Mouse (Mus musculus) bone marrow, adult 2 months (tissue): Measurements from ENCODE around the gene Cst8.

Source experiments
- CTCF ChIP-seq: fragments of 200-500 bp; IDR thresholded peaks from 2 replicates; pipeline ENCODE4 v1.5.1; 2011; ENCODE audit warnings: low read length, control low read depth; ENCODE audit not compliant: control insufficient read depth, insufficient read depth
- POLR2A ChIP-seq: fragments of 200-500 bp; IDR thresholded peaks from 2 replicates; pipeline ENCODE4 v1.6.1; 2011; ENCODE audit warnings: low read depth, mild to moderate bottlenecking, control low read depth, low read length, borderline replicate concordance; ENCODE audit not compliant: control insufficient read depth

DNA sequence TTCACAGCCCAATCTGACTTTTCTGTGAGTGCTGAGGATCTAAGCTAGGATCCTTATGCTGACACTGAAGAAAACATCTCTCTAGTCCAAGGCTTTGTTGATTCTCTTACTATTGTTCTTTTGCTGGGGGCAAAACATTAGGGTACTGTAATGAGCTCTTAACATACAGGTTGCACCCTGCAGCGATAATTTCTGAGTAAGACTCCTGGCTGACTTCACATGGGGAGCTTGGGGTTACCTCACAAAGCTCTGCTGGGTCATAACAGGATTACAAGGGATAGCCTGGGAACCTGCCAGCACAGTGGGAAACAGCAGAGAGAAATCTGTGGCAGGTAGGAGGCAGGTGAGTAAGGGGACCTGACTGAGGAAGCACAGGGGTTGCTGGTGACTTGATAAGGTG, 48.5 kb upstream of the Cst8 start, which contains the start of gene Cstl1:
- TF ChIP-seq POLR2A (no peak), CTCF (no peak)
